Mouse (Mus musculus) adrenal gland, adult 2 months (tissue): ENCODE measurements around the gene Arl14. TPM values are rescaled to one million over a fixed set of nuclear protein-coding genes. Genes with fewer than 3 reads are reported as not detected.
A peak's percentile ranks its signal among the peaks of the same experiment; 100 is the strongest.
"Not testable (repeated sequence)": the region's sequence is repeated elsewhere in the genome, so short reads cannot be mapped to it uniquely, and the experiment has no call there.

ENCODE experiments used
- DNase-seq: peaks from one replicate; pipeline ENCODE4 v3.0.0; 2021
- polyA plus RNA-seq: library from polyadenylated mRNA; depleted of rRNA; stranded (reverse); fragments of >200 nt; gene quantifications from 2 replicates; pipeline ENCODE4 v1.2.3, GENCODE M21; 2012
- total RNA-seq, 2 experiments: library from RNA; stranded (reverse); gene quantifications; 2 replicates each; pipeline ENCODE4 v1.2.3; 2021

Gene Arl14
- total and polyA plus RNA-seq, 3 experiments = not detected

GRCm38 (mm10) chr3:69213465-69213864, 8.8 kb upstream of the Arl14 start:
- DNase-seq = no peak

GRCm38 (mm10) chr3:69214566-69214965, 7.7 kb upstream of the Arl14 start:
- no peak for DNase-seq

- DNase-seq = no peak
These were observed 282 bp downstream of the Arl14 start for GRCm38 (mm10) chr3:69222502-69222900.

- DNase-seq = no peak
These were observed 768 bp downstream of the Arl14 start for GRCm38 (mm10) chr3:69222987-69223386.

GRCm38 (mm10) chr3:69223666-69224065, 1.4 kb downstream of the Arl14 start:
- no peak for DNase-seq

- no peak for DNase-seq
These were observed 2.8 kb downstream of the Arl14 start for GRCm38 (mm10) chr3:69225019-69225418.

GRCm38 (mm10) chr3:69226496-69226895, 4.3 kb downstream of the Arl14 start:
- no peak for DNase-seq

GRCm38 (mm10) chr3:69228002-69228401, 5.8 kb downstream of the Arl14 start:
- peak; percentile 6 for DNase-seq

- DNase-seq = no peak
These were observed 9.4 kb downstream of the Arl14 start for GRCm38 (mm10) chr3:69231522-69232138.

GRCm38 (mm10) chr3:69233552-69234189, 11.5 kb downstream of the Arl14 start:
- DNase-seq = not testable (repeated sequence)

- DNase-seq = no peak
These were observed 12.3 kb downstream of the Arl14 start for GRCm38 (mm10) chr3:69234525-69234924.

GRCm38 (mm10) chr3:69235806-69236205, 13.6 kb downstream of the Arl14 start:
- DNase-seq = no peak

GRCm38 (mm10) chr3:69236491-69236890, 14.3 kb downstream of the Arl14 start:
- DNase-seq = no peak

- peak; percentile 43 for DNase-seq
These were observed 16.1 kb downstream of the Arl14 start for GRCm38 (mm10) chr3:69238141-69238851.

- DNase-seq = no peak
These were observed 17.0 kb downstream of the Arl14 start for GRCm38 (mm10) chr3:69239246-69239645.

- no peak for DNase-seq
These were observed 18.8 kb downstream of the Arl14 start for GRCm38 (mm10) chr3:69241020-69241419.

GRCm38 (mm10) chr3:69253096-69253866, 31.1 kb downstream of the Arl14 start:
- peak; percentile 70 for DNase-seq

GRCm38 (mm10) chr3:69254676-69255075, 32.5 kb downstream of the Arl14 start:
- DNase-seq = no peak

- peak; percentile 55 for DNase-seq
These were observed 35.0 kb downstream of the Arl14 start for GRCm38 (mm10) chr3:69257049-69257699.

- DNase-seq = peak; percentile 73
These were observed 40.9 kb downstream of the Arl14 start for GRCm38 (mm10) chr3:69263010-69263643.

GRCm38 (mm10) chr3:69264299-69264698, 42.1 kb downstream of the Arl14 start:
- DNase-seq = not testable (repeated sequence)
